Comparison of ENCODE assay signal across 13 mouse cellular contexts in genomic region chr12:116010812-116011211, GRCm38 (mm10). TPM values are rescaled to one million over a fixed set of nuclear protein-coding genes. Genes with fewer than 3 reads are reported as not detected.
DNase-seq lines count a peak whose midpoint lies in the region; ATAC-seq lines count a peak whose summit lies in the region.
"Had no signal": no experiment of that assay in that cellular context is flagged by ENCODE, and none has a peak within 500 bp of the region (broad histone marks: within the 10 kb centered on the region; RNA-seq: fewer than 3 reads in every experiment).

No protein-coding gene starts in this region.

- ATAC-seq in megakaryocyte, adult 5-6 weeks (ENCODE audit: poor library complexity, severe bottlenecking) = peak; percentile 83
- no peak for ATAC-seq in forebrain, embryonic 14.5 days

- no peak overlapping the region for H3K9ac ChIP-seq in forebrain, embryonic 14.5 days (ENCODE audit: low read length)
- H3K9ac ChIP-seq: liver, embryonic 13.5 days had no signal

- H3K27ac ChIP-seq in forebrain, embryonic 14.5 days (ENCODE audit: low read depth, low read length) = no peak overlapping the region
- H3K27ac ChIP-seq: forebrain, embryonic 10.5 days; liver, embryonic 13.5 days had no signal

- no peaks in the 10 kb centered on the region for H3K4me1 ChIP-seq in forebrain, embryonic 14.5 days (ENCODE audit: control insufficient read depth, insufficient read depth, low read length)
- H3K4me1 ChIP-seq: forebrain, embryonic 10.5 days; liver, embryonic 13.5 days had no signal

- 93% methylated on average over 2 of the region's 2 CpGs for WGBS in forebrain, embryonic 14.5 days

- DNase-seq in lung, postnatal 25 days (ENCODE audit: low spot score) = peak; percentile 2
- DNase-seq in lung, adult 18-20 months = no peak
- peak; percentile 25 for DNase-seq in NIH3T3 (ENCODE audit: low read depth)
- peak; percentile 80 to 81 for DNase-seq in thymus, postnatal 36 days
- DNase-seq in retina, embryonic 14.5 days (ENCODE audit: low spot score) = no peak
- no peak for DNase-seq in kidney, adult 9 months
- DNase-seq in forebrain, embryonic 14.5 days (ENCODE audit: low spot score) = no peak
- DNase-seq: heart, postnatal 14 days; kidney, adult 2 months; liver, embryonic 13.5 days had no signal

- H3K4me2 ChIP-seq in forebrain, embryonic 14.5 days (ENCODE audit: low read length) = no peak overlapping the region
- H3K4me2 ChIP-seq: liver, embryonic 13.5 days; midbrain, embryonic 11.5 days had no signal

- no peaks in the 10 kb centered on the region for H3K27me3 ChIP-seq in forebrain, embryonic 14.5 days (replicated peaks; ENCODE audit: control insufficient read depth, insufficient read depth, low read length)
- H3K27me3 ChIP-seq: liver, embryonic 13.5 days had no signal

- H3K4me3 ChIP-seq in forebrain, embryonic 14.5 days (ENCODE audit: low read depth, low read length) = no peak overlapping the region
- H3K4me3 ChIP-seq: forebrain, embryonic 10.5 days; liver, embryonic 13.5 days had no signal

- 0 out of 2 replicates have a peak, but pooled peaks cover 2% of the 10 kb centered on the region for H3K9me3 ChIP-seq in forebrain, embryonic 14.5 days (replicated peaks; ENCODE audit: control insufficient read depth, low read length)
- H3K9me3 ChIP-seq: liver, embryonic 13.5 days had no signal

- no peaks in the 10 kb centered on the region for H3K36me3 ChIP-seq in forebrain, embryonic 14.5 days (ENCODE audit: control insufficient read depth, insufficient read depth, low read length)
- H3K36me3 ChIP-seq: forebrain, embryonic 10.5 days; liver, embryonic 13.5 days had no signal

RNA-seq across cellular contexts. Expression of gene Zfp386, which starts 36.7 kb away (rescaled TPM):
- 54.7 and 57.5 TPM in 2 replicates for total RNA-seq in megakaryocyte, adult 5-6 weeks (2015)
- total RNA-seq in megakaryocyte, adult 5-6 weeks (2017) = 37.5 and 51.5 TPM in 2 replicates
- polyA plus RNA-seq in forebrain, embryonic 14.5 days (2014; fragmentation: Nextera tagmentation; extraction: Ambion mirVana) = 69.9 and 77.0 TPM in 2 replicates

Comparison
In these comparisons a context has a peak if more than half of its experiments do, and no peak if none do; other contexts are left out.
1. DNase-seq: peak in lung, postnatal 25 days (single experiment), NIH3T3 (single experiment) and thymus, postnatal 36 days (2 of 2); none in lung, adult 18-20 months (0 of 2), retina, embryonic 14.5 days (single experiment), kidney, adult 9 months (single experiment) and forebrain, embryonic 14.5 days (single experiment).